Mouse (Mus musculus) cerebellum, postnatal 4 days (tissue): Measurements from ENCODE around the gene Man1c1.

ENCODE experiments used
- DNase-seq, 2 experiments: peaks; one replicate each; pipeline ENCODE4 v3.0.0; 2022; ENCODE audit warnings: low spot score in 2 of 2, mixed read lengths in 1 of 2

The Man1c1 gene

GRCm38 (mm10) chr4:134674970-134675369 is 29.1 kb downstream of the Man1c1 start:
- no peak for DNase-seq

DNA sequence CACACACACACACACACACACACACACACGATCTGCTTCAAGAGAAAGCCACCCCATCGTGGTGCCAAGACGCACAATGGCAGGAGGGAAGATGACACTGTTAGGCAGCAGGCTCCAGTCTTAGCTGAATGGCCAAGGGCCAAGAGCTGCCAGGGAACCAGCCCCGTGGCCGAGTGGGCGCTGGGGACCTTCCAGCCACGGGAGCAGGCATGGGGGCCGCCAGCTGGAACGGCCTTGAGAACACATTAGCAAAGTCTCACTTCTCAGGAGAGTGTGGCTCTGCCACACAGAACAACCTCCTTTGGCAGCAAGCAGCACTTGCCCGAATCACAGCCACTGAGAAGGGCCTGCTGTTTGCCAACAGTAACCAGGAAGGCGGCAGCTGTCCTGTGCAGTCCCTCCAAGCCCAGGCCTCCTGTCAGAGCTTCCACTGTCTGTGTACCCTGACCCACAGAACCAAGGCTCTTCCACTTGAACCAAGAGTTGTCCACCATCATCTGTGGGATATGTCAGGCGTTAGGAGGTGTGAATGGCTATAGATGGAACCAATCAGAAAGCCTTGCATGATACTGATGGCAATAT is 30.1 kb downstream of the Man1c1 start:
- peak; percentile 54 to 77 for DNase-seq

DNA sequence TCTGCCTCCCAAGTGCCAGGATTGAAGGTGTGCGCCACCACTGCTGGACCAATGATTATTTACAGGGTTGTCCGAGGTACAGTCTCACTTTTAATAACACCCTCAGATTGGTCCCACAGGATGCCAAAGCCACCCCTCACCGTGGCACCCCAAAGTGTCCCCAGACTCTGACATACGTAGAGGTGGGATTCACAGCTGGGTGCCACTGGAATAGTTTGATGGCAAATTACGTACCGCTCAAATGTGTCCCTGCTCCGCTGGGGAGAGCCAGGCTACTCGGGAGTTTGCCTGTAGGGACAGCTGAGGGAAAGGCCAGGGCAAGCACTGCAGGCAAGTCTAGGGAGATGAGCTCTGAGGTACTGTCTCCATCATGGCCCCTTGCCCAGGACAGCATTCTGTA is 30.9 kb downstream of the Man1c1 start:
- DNase-seq = no peak

DNA sequence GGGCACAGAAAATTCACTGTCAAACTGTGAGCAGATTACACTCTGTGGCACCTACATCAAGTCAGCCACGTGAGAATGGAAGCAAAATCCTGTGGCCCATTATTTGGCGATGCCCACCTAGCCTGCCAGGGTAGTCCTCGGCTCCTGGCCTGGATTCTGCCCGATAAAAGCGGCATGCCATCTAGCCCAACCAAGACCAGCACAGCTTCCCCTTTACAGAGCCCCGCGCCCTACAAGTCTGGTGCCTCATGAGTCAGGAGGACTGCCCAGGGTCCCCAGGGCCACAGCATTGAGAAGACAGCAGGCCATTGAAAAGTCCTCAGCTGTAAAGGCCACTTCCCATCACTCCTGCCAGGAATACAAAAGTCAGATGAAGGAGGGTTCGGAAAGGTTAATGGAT is 31.8 kb downstream of the Man1c1 start:
- DNase-seq = no peak

GRCm38 (mm10) chr4:134671660-134672173 is 32.4 kb downstream of the Man1c1 start:
- DNase-seq = no peak

DNA sequence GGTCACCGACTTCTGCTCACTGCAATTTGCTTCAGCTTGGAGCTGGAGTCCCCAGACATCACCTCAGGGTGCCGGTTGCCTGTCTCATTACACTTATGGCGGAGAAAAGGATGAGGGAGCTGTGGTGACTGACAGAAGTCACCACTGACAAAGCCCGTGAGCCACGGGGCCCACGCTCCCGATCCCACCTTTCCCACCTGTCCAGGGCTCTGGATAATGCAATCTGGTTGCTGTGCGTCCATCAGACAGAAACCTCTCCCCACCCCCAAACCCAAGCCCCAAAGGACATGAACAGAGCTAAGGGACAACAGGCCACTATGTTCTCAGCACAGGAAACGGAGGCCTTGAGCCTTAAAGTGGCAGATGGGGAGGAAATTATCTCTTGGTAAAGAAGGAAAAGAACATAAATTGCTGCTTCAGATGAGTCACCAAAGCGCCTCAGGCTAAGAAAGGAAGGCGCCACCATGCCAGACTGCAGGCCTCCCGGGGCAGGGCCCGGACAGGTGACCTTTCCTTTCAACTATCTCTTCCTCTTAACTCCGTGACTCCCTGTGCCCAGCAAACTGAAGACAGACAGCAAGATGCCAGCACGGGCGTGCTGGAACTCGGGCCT is 34.2 kb downstream of the Man1c1 start:
- DNase-seq = no peak

GRCm38 (mm10) chr4:134668355-134669028 is 35.6 kb downstream of the Man1c1 start:
- DNase-seq = no peak

GRCm38 (mm10) chr4:134666391-134666790 is 37.7 kb downstream of the Man1c1 start:
- DNase-seq = no peak

- no peak for DNase-seq
These were observed 41.0 kb downstream of the Man1c1 start for GRCm38 (mm10) chr4:134663052-134663451.

DNA sequence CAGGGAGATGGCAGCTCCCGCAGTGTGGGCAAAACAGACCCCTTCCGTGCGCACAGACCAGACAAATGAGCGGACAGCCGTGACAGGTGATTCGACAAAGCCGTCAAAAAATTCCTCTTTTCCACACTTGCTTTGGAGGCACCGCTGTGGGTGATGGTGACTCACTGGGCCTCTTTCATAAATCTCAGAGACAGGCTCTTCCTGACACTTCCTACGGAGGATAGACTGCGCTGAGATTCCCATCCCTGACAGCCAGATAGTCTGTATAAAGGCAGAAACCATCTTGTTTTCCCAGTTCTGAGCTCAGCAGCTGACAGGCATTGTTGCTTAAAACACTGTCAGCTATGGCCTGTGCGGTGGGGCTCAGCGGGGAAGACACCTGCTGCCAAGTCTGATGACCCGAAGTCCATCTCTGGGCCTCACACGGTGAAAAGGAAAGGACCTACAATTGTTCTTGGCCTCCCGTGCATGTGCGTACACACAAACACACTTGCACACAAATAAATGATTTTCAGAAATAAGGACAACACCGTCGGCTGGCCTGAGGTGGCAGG is 43.4 kb downstream of the Man1c1 start:
- peak in 1 of 2 experiments; percentile 34 for DNase-seq

DNA sequence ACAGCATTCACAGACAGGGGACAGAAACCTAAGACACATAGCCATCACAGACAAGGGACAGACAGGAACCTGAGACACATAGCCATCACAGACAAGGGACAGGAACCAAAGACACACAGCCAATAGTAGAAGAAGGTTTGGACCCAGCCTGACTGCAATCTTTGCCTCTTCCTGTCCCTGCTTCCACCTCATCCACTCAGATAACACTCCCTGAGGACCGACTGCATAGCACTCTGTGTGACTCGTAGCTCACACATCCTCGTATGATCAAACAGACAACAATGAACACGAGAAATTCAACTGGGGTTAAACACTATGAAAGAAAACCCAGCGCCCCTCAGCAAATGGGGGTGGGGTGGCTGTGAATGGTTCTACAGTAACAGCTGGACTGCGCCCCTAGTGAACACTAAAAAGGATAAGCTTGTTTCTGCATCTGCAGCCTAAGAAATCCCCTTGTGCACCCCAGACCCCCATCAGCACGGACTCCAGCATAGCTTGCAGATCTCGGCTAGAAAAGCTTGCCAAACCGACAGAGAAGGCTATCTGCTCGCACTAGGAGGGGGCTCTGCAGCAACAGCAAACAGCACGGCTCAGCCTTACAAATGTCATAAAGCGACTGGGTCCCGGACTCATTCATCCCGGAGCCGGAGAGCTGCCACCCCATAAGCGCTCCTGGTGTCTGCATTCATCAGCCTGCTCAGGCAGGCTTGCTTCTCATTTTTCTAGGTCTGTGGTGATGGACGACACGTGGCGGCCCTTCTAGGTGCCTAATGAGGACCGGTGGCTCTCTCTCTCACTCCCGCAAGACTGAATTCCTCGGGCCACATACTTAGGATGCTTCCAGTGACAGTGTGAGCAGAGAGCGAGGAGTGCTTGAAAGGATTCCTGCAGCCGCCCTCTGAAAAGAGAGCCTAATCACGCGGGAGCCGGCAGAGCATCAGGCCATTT is 44.5 kb downstream of the Man1c1 start:
- no peak for DNase-seq

- DNase-seq = no peak
These were observed 46.6 kb downstream of the Man1c1 start for GRCm38 (mm10) chr4:134657473-134657872.

- no peak for DNase-seq
These were observed 49.7 kb downstream of the Man1c1 start for GRCm38 (mm10) chr4:134654391-134654790.

- DNase-seq = no peak
These were observed 51.4 kb downstream of the Man1c1 start for GRCm38 (mm10) chr4:134652720-134653119.

DNA sequence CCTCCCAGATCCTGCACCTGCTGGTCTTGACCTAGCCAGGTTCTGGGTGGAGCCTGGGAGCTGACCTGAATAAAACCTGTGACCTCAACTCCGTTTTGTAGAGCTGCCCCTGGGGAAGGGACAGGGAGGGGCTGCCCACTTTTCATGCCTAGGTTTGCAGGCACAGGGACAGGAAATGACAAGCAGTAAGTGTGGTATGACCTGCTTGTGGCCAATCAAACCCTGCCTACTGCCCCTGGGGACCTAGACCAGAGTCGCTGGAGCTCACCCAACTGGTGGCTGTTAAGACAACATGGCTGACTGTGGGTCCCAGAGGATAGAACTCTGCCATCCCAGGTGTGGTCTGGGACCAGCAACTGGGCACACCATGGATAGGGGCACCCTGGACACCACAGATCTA is 51.9 kb downstream of the Man1c1 start:
- no peak for DNase-seq

DNA sequence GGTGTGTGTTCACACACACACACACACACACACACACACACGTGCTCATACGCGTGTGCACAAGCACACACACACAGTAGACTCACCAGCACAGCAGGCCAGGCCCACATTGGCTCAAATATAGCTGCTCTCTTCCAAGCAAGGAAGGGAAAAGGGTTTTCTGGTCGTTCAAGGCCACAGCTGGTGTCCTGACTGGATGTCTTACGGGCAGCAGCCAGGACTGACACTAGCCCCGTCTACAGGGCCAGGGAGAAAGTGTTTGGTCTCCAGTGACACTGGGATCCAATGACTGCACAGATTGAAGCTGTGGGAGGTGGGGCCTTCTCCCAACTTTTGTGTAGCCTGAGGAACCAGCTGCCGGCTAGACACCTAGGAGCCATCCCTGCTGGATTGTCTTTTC is 52.7 kb downstream of the Man1c1 start:
- no peak for DNase-seq

GRCm38 (mm10) chr4:134645042-134645948 is 58.8 kb downstream of the Man1c1 start:
- DNase-seq = no peak

DNA sequence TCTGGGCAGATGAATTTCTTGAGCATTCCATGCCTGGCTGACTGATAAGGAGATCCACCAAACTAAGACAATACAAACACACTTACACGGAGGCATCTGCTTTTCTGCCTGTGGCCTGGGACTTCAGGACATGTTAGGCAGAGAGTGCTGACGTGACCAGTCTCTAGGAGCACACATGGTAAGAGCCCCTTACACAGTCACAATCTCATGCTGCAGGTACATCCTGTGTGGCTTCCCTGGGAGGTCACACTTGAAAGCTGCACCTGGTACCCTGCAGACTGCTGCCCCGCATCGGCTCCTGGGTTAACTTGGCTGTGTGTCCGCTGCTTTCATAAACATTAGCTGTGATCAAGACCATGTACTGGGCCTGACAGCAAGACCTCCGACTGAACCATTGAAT is 59.7 kb downstream of the Man1c1 start:
- DNase-seq = no peak

DNA sequence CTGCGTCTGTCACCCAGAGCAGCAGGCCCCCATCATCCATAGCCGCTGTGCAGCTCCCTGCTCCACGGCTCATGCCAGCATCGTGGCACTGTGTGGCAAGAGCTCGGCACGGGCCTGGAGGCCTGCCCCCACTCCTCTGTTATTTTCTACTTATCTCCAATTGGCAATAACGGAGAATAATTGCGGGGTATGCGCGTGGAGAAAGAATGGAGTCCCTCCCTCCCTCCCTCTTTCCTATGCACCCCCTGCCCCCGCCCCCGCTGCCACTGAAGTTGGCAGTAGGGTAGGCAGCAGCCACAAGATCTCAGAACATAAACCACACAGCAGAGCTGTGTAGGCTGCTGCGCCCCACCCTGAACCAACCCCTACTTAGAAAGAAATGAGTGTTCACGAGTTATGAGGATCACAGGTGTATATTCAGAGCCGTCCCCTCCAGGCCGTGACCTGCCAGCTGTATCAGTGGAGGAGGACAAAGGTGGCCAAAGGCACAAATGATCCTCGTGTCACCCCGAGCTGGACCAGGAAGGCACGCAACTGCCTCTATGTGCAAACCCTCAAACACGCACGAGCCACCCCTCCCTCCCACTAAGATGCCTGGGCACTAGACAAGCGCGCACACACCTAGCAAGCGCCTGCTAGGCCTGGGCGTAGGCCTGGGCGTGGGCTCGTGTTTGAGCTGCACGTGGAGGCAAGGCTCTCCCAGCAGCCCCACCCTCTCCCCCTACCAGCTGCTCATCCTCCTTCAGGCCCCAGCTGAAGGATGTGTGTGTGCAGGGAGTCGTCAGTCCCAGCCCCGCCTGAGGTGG is 62.2 kb downstream of the Man1c1 start:
- no peak for DNase-seq

GRCm38 (mm10) chr4:134639325-134639724 is 64.8 kb downstream of the Man1c1 start:
- DNase-seq = no peak
